Mouse (Mus musculus) lung, embryonic 14.5 days (tissue): ENCODE measurements around the gene Lhfpl5. TPM values are rescaled to one million over a fixed set of nuclear protein-coding genes. Genes with fewer than 3 reads are reported as not detected.
A peak's percentile ranks its signal among the peaks of the same experiment; 100 is the strongest.
"Not testable (repeated sequence)": the region's sequence is repeated elsewhere in the genome, so short reads cannot be mapped to it uniquely, and the experiment has no call there.

Experiments used
- ATAC-seq: fragments of 200-750 bp; cut with Nextera tagmentation; 2 replicates; pipeline ENCODE4 v1.8.0; 2017; ENCODE audit warnings: mild to moderate bottlenecking, moderate TSS enrichment, moderate library complexity; ENCODE audit not compliant: insufficient read depth
- DNase-seq: peaks from one replicate; pipeline ENCODE4 v3.0.0-alpha.2; 2015
- H3K27ac ChIP-seq: fragments of 300-500 bp; sonication (generic); 2 replicates; pipeline ENCODE4 v1.5.1; 2014; ENCODE audit warnings: low read depth, mild to moderate bottlenecking, moderate library complexity
- H3K27me3 ChIP-seq: fragments of 300-500 bp; sonication (generic); 2 replicates; pipeline ENCODE4 v1.6.1; 2014; ENCODE audit warnings: low read length, control low read depth; ENCODE audit not compliant: insufficient read depth
- H3K36me3 ChIP-seq: fragments of 300-500 bp; sonication (generic); 2 replicates; pipeline ENCODE4 v1.6.1; 2014; ENCODE audit warnings: control low read depth; ENCODE audit not compliant: insufficient read depth
- H3K4me1 ChIP-seq: fragments of 300-500 bp; sonication (generic); 2 replicates; pipeline ENCODE4 v1.6.1; 2014; ENCODE audit warnings: antibody characterized with exemption, control low read depth; ENCODE audit not compliant: insufficient read depth
- H3K4me2 ChIP-seq: fragments of 300-500 bp; sonication (generic); 2 replicates; pipeline ENCODE4 v1.6.1; 2014; ENCODE audit warnings: mild to moderate bottlenecking
- H3K4me3 ChIP-seq: fragments of 300-500 bp; sonication (generic); 2 replicates; pipeline ENCODE4 v1.5.1; 2014; ENCODE audit warnings: low read depth, low read length
- H3K9ac ChIP-seq: fragments of 300-500 bp; sonication (generic); 2 replicates; pipeline ENCODE4 v1.6.1; 2014
- H3K9me3 ChIP-seq: fragments of 300-500 bp; sonication (generic); 2 replicates; pipeline ENCODE4 v1.6.1; 2016; ENCODE audit warnings: low read depth, low read length, control low read depth
- CTCF ChIP-seq: IDR thresholded peaks from 2 replicates; pipeline ENCODE4 v1.5.1; 2016; ENCODE audit warnings: antibody characterized with exemption, low read depth
- WGBS: fragments of 180-500 bp; shearing (Covaris S2); extraction: QIAGEN DNeasy Blood & Tissue Kit; methylation state at CpG from one replicate; pipeline ENCODE4 v1.1.7; 2014; 5-methylcytosine and 5-hydroxymethylcytosine counted together
- polyA plus RNA-seq: library from polyadenylated mRNA; unstranded; fragments of >200 nt; fragmentation: Nextera tagmentation; extraction: Ambion mirVana; gene quantifications from 2 replicates; pipeline ENCODE4 v1.2.1, GENCODE M21; 2014

Lhfpl5 gene
- polyA plus RNA-seq, 1 experiment from 2014 or later: 0.32 TPM

- 86% methylated on average over 13 of the region's 13 CpGs for WGBS
These were observed 42.1 kb upstream of the Lhfpl5 start for GRCm38 (mm10) chr17:28533327-28533726.

GRCm38 (mm10) chr17:28537881-28538280 is 37.6 kb upstream of the Lhfpl5 start:
- Histone ChIP-seq H3K27ac (no peak overlapping the region), H3K4me1 (no peaks in the 10 kb centered on the region), H3K4me3 (no peak overlapping the region), H3K36me3 (no peaks in the 10 kb centered on the region), H3K9me3 (no peaks in the 10 kb centered on the region), H3K4me2 (no peak overlapping the region), H3K27me3 (no peaks in the 10 kb centered on the region), H3K9ac (no peak overlapping the region)
- WGBS: 42% methylated on average over 12 of the region's 12 CpGs
- ATAC-seq: no peak
- DNase-seq: no peak
- peak; percentile 25; the same call in 1 of the 2 replicates for TF ChIP-seq CTCF

More at GRCm38 (mm10) chr17:28533327-28533726, 42.1 kb upstream of the Lhfpl5 start:
- Histone ChIP-seq H3K27me3 (no peaks in the 10 kb centered on the region), H3K36me3 (no peaks in the 10 kb centered on the region), H3K4me3 (no peak overlapping the region), H3K9me3 (no peaks in the 10 kb centered on the region), H3K4me1 (no peaks in the 10 kb centered on the region), H3K9ac (no peak overlapping the region), H3K27ac (no peak overlapping the region), H3K4me2 (no peak overlapping the region)
- DNase-seq: no peak
- TF ChIP-seq CTCF: no peak
- ATAC-seq: no peak

DNA sequence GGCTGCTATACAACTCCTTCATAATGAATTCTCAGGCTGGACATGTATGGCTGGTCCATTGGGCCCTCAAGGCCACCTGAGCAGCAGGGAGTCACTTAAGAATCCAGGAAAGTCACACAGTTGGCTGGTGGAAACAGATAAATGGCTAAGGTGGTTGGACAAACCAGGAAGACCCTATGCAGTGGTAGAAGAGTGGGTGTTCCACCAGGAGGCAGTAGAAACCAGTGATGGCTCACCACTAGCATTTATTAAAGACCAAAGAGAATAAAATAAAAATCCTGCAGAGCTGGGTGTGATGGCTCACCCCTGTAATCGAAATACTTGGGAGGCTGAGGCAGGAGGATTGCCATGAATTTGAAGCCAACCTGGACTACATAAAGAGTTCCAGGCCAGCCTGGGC is 28.5 kb upstream of the Lhfpl5 start:
- Histone ChIP-seq H3K27ac (no peak overlapping the region), H3K9ac (no peak overlapping the region), H3K36me3 (no peaks in the 10 kb centered on the region), H3K9me3 (no peaks in the 10 kb centered on the region), H3K4me1 (no peaks in the 10 kb centered on the region), H3K4me3 (no peak overlapping the region), H3K27me3 (no peaks in the 10 kb centered on the region), H3K4me2 (no peak overlapping the region)
- TF ChIP-seq CTCF: no peak
- 89% methylated on average over 1 of the region's 1 CpGs for WGBS
- DNase-seq (no peak), ATAC-seq (no peak)

DNA sequence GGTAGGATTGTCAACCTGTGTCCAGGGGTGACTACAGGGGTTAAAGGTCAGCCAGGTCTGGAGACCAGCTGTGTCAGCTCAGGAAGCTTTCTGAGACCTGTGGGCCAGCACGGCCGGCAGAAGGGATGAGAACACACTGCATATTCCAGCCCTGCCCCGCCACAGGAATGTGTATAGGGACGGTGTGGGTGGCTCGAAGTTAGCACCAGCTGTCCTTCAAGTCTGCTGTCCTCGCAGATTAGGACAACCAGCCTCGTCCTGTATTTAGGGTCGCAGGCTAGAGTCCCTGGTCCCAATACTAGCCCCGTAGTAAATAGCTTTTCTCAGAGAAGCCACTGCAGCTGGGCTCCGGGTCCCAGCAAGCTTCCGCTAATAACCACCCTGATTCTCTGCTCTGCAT is 26.9 kb upstream of the Lhfpl5 start:
- no peak overlapping the region for H3K9ac ChIP-seq
- no peak overlapping the region for H3K4me3 ChIP-seq
- ATAC-seq (no peak), DNase-seq (no peak)
- no peak for TF ChIP-seq CTCF
- no peak overlapping the region for H3K27ac ChIP-seq
- H3K4me2 ChIP-seq: no peak overlapping the region
- H3K4me1 ChIP-seq: no peaks in the 10 kb centered on the region
- 56% methylated on average over 11 of the region's 11 CpGs for WGBS
- H3K27me3 ChIP-seq: no peaks in the 10 kb centered on the region
- H3K9me3 ChIP-seq: no peaks in the 10 kb centered on the region
- no peaks in the 10 kb centered on the region for H3K36me3 ChIP-seq

GRCm38 (mm10) chr17:28549111-28549510 is 26.3 kb upstream of the Lhfpl5 start, which contains the start of gene Clpsl2:
Gene Clpsl2 (plus strand): TSS chr17:28549411.
- H3K36me3 ChIP-seq: no peaks in the 10 kb centered on the region
- no peaks in the 10 kb centered on the region for H3K27me3 ChIP-seq
- no peak within 1 kb of the TSS for H3K9ac ChIP-seq
- 70% methylated on average over 14 of the region's 14 CpGs for WGBS
- H3K4me1 ChIP-seq: no peaks in the 10 kb centered on the region
- TF ChIP-seq CTCF: no peak
- H3K27ac ChIP-seq: no peak within 1 kb of the TSS
- H3K4me3 ChIP-seq: no peak within 1 kb of the TSS
- no peaks in the 10 kb centered on the region for H3K9me3 ChIP-seq
- ATAC-seq (no peak), DNase-seq (no peak)
- no peak within 1 kb of the TSS for H3K4me2 ChIP-seq

- no peaks in the 10 kb centered on the region for H3K4me1 ChIP-seq
- ATAC-seq (no peak), DNase-seq (peak; percentile 78)
- no peaks in the 10 kb centered on the region for H3K9me3 ChIP-seq
- no peak overlapping the region for H3K9ac ChIP-seq
- no peak overlapping the region for H3K27ac ChIP-seq
- H3K4me3 ChIP-seq: no peak overlapping the region
- H3K4me2 ChIP-seq: no peak overlapping the region
- no peaks in the 10 kb centered on the region for H3K27me3 ChIP-seq
- peak; percentile 90 for TF ChIP-seq CTCF
- H3K36me3 ChIP-seq: no peaks in the 10 kb centered on the region
- WGBS: 4% methylated on average over 14 of the region's 14 CpGs
These were observed 22.2 kb upstream of the Lhfpl5 start for GRCm38 (mm10) chr17:28553040-28553793.

GRCm38 (mm10) chr17:28554021-28554420 is 21.4 kb upstream of the Lhfpl5 start:
- not testable (repeated sequence) for H3K36me3 ChIP-seq, ATAC-seq, DNase-seq, H3K9ac ChIP-seq, H3K27me3 ChIP-seq, H3K4me3 ChIP-seq, H3K27ac ChIP-seq, H3K4me1 ChIP-seq, H3K9me3 ChIP-seq, H3K4me2 ChIP-seq
- 93% methylated on average over 4 of the region's 4 CpGs for WGBS
